Mouse (Mus musculus) gastrocnemius, postnatal 25 days (tissue): ENCODE measurements around the gene Psmc6. TPM values are rescaled to one million over a fixed set of nuclear protein-coding genes. Genes with fewer than 3 reads are reported as not detected.

Source experiments
- DNase-seq: peaks from one replicate; pipeline ENCODE4 v3.0.0; 2022
- long read RNA-seq, 2 experiments: library from polyadenylated mRNA; stranded (forward); transcript quantifications; one replicate each; pipeline ENCODE4 v2.0.0; 2021
- total RNA-seq, 2 experiments: library from RNA; stranded (reverse); gene quantifications; 1 replicate in 1 of 2; 2 replicates in 1 of 2; pipeline ENCODE4 v1.2.3; 2021

The Psmc6 gene
- 100 to 1,000 TPM in 1 of 2 experiments, 10 to 100 TPM in 1; 95.6 to 107 TPM for total RNA-seq
- long read RNA-seq, experiment 1, transcript Psmc6-201 (14 exons, 2,234 nt): major isoform, 145 of 151 reads
- long read RNA-seq, experiment 1, partial matches to known transcripts: 2 of 151 reads
- long read RNA-seq, experiment 1, other reads (novel, unspliced or antisense): 4 of 151 reads
- long read RNA-seq, experiment 2, transcript Psmc6-201 (14 exons, 2,234 nt): major isoform, 135 of 143 reads
- long read RNA-seq, experiment 2, partial matches to known transcripts: 4 of 143 reads
- long read RNA-seq, experiment 2, other reads (novel, unspliced or antisense): 4 of 143 reads

- DNase-seq: peak; percentile 97
Measured at GRCm38 (mm10) chr14:45329589-45330181, at the start of gene Psmc6. Psmc6 (plus strand) TSS chr14:45329788.

GRCm38 (mm10) chr14:45282066-45282465 lies 47.5 kb upstream of the Psmc6 start:
- DNase-seq: no peak

- DNase-seq: no peak
Measured at GRCm38 (mm10) chr14:45291608-45292007, 38.0 kb upstream of the Psmc6 start.

- no peak for DNase-seq
Measured at GRCm38 (mm10) chr14:45303939-45304338, 25.6 kb upstream of the Psmc6 start.

- no peak for DNase-seq
Measured at GRCm38 (mm10) chr14:45304389-45304788, 25.2 kb upstream of the Psmc6 start.

- no peak for DNase-seq
Measured at GRCm38 (mm10) chr14:45305852-45306251, 23.7 kb upstream of the Psmc6 start.

DNA sequence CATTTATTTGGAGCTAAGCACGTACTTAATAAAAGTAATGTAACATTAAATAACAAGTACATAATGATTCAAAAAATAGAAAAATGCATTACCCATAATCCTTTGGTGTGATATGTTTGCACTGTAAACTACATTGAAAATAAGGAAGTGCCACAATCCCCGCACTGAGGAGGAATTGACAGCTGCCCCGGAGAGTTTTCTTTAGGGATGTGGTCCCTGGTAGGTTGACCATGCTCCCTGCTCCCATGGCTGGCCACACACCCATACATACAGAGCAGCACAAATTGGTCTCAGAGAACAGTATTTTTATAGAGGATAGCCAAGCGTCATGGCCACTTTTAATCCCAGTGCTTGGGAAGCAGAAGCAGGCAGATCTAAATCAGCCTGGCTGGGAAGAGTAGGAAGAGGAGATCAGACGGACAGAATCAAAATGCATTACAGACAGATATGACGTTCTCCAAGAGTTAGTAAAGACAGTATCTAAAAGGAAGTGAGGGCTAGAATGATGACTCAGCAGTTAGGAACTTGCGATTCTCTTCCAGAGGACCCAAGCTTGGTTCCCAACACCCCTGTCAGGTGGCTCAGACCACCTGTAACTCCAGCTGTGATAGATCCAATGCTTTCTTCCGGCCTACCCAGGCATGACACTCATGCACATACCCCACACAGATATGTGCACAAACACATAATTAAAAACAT lies 21.8 kb upstream of the Psmc6 start:
- DNase-seq: no peak

DNA sequence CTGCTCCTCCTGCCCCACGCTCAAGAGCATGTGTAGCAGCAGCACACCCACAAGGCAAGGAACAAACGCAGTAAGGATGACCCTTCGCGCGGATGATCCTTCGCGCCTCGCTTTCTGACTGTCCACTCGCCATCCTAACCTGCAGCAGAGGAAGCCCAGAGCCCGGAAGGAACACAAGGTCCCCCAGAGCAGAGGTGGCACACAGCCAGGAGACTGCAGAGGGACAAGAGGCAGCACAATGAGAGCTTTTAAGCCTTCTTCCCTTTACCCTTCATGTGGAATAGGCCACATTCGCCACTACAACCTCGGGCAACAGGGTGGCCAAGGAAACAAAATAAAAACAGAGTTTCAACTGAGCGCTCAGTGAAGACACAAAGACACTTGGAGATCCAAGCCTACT lies 19.9 kb upstream of the Psmc6 start:
- no peak for DNase-seq

DNA sequence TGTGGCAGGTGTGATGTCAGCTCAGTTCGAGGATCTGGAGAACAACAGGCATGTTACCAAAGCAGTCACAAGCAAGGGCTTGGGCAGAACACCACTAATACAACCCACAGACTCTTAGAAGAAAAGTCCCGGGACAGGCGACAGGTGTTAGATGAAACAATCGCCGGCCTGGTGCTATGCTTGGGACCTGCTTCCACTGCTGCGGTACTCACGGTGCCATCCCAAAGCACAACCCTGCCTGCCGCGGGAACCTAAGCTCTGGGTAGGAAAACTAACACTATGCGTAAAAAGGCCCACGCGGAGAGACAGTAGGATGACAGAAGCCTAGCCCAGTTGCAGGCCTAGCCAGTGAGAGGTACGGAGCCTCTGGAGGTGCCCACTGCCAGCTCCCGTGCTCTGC lies 19.5 kb upstream of the Psmc6 start:
- no peak for DNase-seq

GRCm38 (mm10) chr14:45316927-45317326 lies 12.7 kb upstream of the Psmc6 start:
- no peak for DNase-seq

DNA sequence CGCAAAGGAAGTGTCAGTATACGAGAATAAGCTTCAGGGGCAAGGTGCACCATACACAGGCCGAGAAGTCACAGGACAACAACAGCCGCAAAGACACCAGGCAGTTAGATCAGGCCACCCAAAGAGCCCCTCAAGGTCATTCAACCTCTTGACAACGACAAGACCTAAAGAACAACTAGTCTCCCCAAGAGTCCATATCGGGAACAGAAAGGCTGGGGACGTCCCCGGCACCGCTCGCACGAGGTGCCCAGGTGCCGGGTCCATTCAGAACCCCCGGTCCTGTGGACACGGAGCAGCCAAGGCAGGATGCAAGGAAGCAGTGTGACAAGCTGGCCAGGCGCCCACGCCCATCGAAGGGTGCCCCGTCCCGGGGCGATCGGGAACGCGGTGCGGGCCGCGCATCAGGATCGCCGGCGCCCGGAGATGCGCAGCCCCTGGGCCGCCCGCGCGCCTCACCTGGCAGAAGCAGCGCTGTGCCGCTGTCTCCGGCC lies 11.6 kb upstream of the Psmc6 start:
- DNase-seq: no peak

DNA sequence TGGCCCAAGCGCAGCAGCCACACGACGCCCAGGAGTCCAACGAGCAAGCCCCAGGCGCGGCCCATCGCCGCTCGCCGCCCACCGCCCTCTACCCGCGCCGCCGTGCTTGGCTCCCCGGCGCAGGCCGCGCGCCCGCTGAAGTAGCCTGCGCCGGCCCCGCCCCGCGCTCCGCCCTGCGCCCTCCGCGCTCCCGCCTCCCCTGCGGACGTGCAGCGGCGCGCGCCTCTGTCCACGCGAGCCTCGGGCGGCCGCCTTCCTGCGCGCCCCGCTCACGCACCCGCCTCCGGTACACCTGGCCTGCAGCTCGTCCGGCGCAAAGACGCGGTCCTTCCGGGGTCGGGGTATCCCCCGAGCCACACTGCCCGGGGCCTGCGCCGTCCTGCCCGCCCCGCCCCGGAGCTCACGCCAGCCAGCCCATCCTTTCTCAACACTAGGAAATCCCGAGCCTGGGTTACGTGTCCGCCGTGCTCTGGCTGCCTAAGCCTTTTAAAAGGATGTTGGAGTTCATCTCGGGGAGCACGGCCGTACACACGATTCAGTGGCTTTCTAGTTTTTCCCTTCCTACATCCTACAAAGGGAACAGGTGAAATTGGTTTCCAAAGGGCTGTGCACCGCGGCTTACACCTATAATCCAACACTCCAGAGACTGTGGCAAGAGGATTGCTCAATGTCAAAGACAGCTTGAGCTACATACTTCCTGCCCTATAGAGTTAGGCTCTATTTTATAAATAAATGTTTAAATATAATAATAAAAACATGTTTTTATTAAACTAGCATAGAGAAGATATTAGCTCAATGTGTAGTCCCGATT lies 11.0 kb upstream of the Psmc6 start, which contains the start of gene Ero1l:
TSS of gene Ero1l (minus strand) at position 346 of the 811 bp plus-strand sequence.
- peak; percentile 82 for DNase-seq

- DNase-seq: no peak
Measured at GRCm38 (mm10) chr14:45319237-45319610, 10.4 kb upstream of the Psmc6 start.

DNA sequence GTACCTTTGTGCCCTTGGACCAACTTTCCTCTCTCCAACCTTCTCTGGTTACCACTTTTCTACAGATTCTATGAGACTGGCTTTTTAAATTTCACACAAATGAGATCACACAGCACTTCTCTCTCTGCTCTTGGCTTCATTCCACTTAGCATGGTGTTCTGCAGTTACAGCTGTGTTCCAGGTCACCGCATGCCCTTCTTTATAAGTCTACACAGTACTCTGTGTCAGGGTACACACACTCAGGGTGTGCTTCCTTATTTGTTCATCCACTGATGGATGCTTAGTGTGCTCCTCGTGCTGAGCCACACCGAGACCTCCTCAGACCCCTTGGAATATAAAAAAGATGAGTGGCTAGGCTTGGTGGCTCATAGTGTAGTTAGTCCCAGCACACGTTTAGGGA lies 9.5 kb upstream of the Psmc6 start:
- no peak for DNase-seq

- no peak for DNase-seq
Measured at GRCm38 (mm10) chr14:45321067-45321466, 8.5 kb upstream of the Psmc6 start.

GRCm38 (mm10) chr14:45321622-45322021 lies 8.0 kb upstream of the Psmc6 start:
- DNase-seq: no peak

DNA sequence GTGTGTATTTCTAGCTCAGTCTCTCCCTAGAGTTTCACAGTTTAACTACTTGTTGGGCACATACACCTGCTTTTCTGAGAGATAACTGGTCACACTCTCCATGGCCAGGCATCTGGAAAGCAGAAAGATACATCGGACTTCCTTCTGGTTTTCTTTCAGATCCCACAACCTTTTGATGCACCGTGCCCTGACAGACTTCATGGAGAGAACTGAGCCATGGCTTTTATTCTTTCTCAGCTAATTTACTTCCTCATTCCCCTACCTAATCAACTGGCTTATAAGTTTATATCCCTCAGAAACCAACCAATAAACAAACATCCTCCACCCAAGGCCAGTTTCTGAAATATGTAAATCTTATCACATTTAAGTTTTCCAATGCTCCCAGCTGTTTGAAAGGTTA lies 7.1 kb upstream of the Psmc6 start:
- no peak for DNase-seq

GRCm38 (mm10) chr14:45323320-45323719 lies 6.3 kb upstream of the Psmc6 start:
- no peak for DNase-seq

DNA sequence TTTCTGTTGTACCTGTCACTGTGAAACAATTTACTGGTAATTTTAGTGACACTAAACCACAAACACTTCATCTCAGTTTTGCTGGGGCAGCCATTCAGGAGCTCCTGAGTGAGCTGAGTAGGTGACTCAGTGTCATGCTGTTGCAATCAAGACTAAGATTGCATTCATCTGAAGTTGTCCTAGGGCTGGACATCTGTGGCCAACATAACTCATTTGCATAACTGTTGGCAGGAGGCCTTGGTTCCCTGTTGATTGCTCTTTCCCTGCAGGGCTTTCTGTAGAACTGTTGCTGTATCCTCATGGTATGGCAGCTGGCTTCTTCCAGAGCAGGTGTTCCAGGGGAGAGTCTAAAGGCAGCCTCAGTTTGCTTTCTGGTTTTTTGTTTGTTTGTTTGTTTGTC lies 4.1 kb upstream of the Psmc6 start:
- DNase-seq: no peak

GRCm38 (mm10) chr14:45328072-45328713 lies 1.4 kb upstream of the Psmc6 start:
- no peak for DNase-seq

- DNase-seq: no peak
Measured at GRCm38 (mm10) chr14:45329018-45329588, 485 bp upstream of the Psmc6 start.
